Mouse (Mus musculus): Measurements from ENCODE around the gene Sipa1l3. TPM values are rescaled to one million over a fixed set of nuclear protein-coding genes. Genes with fewer than 3 reads are reported as not detected.
A peak's percentile ranks its signal among the peaks of the same experiment; 100 is the strongest.

The Sipa1l3 gene
- polyA plus RNA-seq, 1 experiment from 2014 or later: 15.6 TPM

DNA sequence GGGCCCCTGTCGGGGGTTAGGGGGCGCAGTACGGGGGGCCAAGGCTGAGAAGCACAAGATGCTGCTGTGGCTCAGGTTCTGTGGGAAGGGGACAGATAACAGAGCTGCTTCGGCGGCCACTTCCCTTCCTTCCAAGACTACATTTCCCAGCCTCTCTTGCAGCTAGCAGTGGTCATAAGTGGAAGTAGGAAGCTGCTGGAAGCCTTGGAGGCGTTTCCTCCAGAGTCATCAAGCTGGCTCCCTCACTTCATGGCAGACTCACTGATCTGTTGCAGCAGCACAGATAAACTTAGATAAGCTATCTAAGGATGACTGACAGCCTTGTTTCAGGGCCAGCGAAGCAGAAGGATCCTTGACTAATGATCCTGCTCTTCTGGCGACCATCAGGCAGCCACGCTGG, 76.6 kb downstream of the Sipa1l3 start:
- Histone ChIP-seq H3K4me1 (ENCODE audit: control insufficient read depth, insufficient read depth, low read length) (no peaks in the 10 kb centered on the region), H3K27ac (replicated peaks; ENCODE audit: low read depth, low read length) (no peak overlapping the region), H3K4me2 (ENCODE audit: low read depth, low read length) (no peak overlapping the region), H3K27me3 (replicated peaks; ENCODE audit: control insufficient read depth, insufficient read depth, low read length) (no peaks in the 10 kb centered on the region), H3K9ac (ENCODE audit: low read depth, low read length) (no peak overlapping the region), H3K36me3 (ENCODE audit: control insufficient read depth, insufficient read depth, low read length) (no peaks in the 10 kb centered on the region), H3K9me3 (ENCODE audit: control insufficient read depth, low read length) (no peaks in the 10 kb centered on the region), H3K4me3 (ENCODE audit: low read depth, low read length) (no peak overlapping the region)
- ATAC-seq (ENCODE audit: low read depth) (no peak), DNase-seq (ENCODE audit: low spot score) (peak; percentile 65)
- WGBS: 77% methylated on average over 9 of the region's 9 CpGs

DNA sequence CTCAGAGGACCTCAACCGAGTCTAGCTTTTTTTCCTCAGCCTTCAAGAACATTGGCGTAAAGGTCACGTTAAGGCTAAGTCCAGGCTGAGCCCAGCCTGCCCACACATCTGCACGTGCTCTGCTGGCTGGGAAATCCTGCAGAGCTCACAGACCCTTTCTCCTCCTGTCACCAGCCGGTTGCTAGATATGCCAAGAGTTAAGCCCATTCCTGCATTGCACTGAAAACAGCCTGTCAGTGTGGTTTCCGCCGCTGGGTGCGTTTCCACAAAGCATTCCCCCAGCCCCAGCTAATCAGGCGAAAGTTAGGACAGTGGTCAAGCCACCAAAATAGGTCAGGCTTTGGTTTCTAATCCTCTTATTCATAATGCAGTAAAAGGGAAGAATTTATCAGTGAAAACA, 77.3 kb downstream of the Sipa1l3 start:
- Histone ChIP-seq H3K9me3 (ENCODE audit: control insufficient read depth, low read length) (no peaks in the 10 kb centered on the region), H3K27ac (replicated peaks; ENCODE audit: low read depth, low read length) (no peak overlapping the region), H3K4me1 (ENCODE audit: control insufficient read depth, insufficient read depth, low read length) (no peaks in the 10 kb centered on the region), H3K27me3 (replicated peaks; ENCODE audit: control insufficient read depth, insufficient read depth, low read length) (no peaks in the 10 kb centered on the region), H3K4me3 (ENCODE audit: low read depth, low read length) (no peak overlapping the region), H3K36me3 (ENCODE audit: control insufficient read depth, insufficient read depth, low read length) (no peaks in the 10 kb centered on the region), H3K9ac (ENCODE audit: low read depth, low read length) (no peak overlapping the region), H3K4me2 (ENCODE audit: low read depth, low read length) (no peak overlapping the region)
- no peak for ATAC-seq (ENCODE audit: low read depth)
- WGBS: 58% methylated on average over 9 of the region's 9 CpGs
- DNase-seq (ENCODE audit: low spot score): no peak

DNA sequence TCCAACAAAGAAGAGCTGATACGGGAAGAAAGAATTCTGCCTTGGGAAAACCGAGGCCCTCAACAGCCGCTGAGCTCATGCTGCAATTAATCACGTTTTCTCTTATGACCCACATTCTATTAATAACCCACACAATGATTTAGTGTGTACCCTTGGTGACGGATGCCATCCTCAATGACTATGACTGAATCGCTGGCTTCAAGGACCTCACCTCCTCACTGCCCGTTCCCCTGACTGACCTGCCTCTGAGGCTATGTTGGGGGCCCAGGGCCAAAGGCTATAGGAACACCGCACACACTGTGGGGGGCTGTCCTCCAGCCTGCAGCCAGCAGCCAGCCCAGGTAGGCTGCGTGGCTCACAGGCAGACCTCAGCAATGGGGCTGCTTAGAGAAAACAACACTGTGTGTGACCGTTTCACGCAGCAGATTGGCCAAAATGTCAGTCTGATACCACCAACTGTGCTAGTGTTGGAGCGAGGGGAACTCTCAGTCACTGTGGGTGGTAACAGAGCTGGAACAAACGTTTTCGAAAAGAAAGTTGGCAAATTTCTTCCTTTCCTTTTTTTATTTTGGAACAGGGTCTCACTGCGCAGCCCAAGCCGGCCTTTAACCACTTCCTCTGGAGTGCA, 79.7 kb downstream of the Sipa1l3 start:
- ATAC-seq (ENCODE audit: low read depth): peak; percentile 16; the same call in 1 of the 2 replicates

DNA sequence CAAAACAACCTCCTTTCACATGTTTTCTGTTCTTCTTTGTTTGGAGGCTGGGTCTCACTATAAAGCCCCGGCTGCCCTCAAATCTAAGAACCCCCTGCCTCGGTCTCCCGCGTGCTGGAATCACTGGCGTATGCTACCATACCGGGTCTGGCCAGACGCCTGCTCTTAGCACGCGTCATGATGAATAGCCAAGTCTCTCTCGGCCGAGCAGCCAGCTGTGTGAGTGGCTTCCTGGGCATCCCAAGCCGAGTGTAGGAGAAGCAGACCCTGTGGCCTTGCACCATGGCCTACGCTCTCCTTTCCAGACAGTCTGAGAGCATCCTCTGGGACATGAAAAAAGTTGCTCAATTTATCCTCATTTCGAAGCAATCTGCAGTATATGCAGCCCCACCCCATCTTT, 80.2 kb downstream of the Sipa1l3 start:
- Histone ChIP-seq H3K9ac (ENCODE audit: low read depth, low read length) (no peak overlapping the region), H3K4me3 (ENCODE audit: low read depth, low read length) (no peak overlapping the region), H3K36me3 (ENCODE audit: control insufficient read depth, insufficient read depth, low read length) (no peaks in the 10 kb centered on the region), H3K27ac (replicated peaks; ENCODE audit: low read depth, low read length) (no peak overlapping the region), H3K27me3 (replicated peaks; ENCODE audit: control insufficient read depth, insufficient read depth, low read length) (no peaks in the 10 kb centered on the region), H3K4me2 (ENCODE audit: low read depth, low read length) (no peak overlapping the region), H3K4me1 (ENCODE audit: control insufficient read depth, insufficient read depth, low read length) (0 out of 2 replicates have a peak, but pooled peaks cover 3% of the 10 kb centered on the region), H3K9me3 (ENCODE audit: control insufficient read depth, low read length) (no peaks in the 10 kb centered on the region)
- DNase-seq (ENCODE audit: low spot score): no peak
- 80% methylated on average over 14 of the region's 14 CpGs for WGBS
- ATAC-seq (ENCODE audit: low read depth): peak; percentile 5; the same call in 1 of the 2 replicates

More for the DNA sequence above, 79.7 kb downstream of the Sipa1l3 start:
- no peak for DNase-seq (ENCODE audit: low spot score)
- Histone ChIP-seq H3K9me3 (ENCODE audit: control insufficient read depth, low read length) (no peaks in the 10 kb centered on the region), H3K36me3 (ENCODE audit: control insufficient read depth, insufficient read depth, low read length) (no peaks in the 10 kb centered on the region), H3K4me1 (ENCODE audit: control insufficient read depth, insufficient read depth, low read length) (0 out of 2 replicates have a peak, but pooled peaks cover under 1% of the 10 kb centered on the region), H3K4me3 (ENCODE audit: low read depth, low read length) (no peak overlapping the region), H3K27ac (replicated peaks; ENCODE audit: low read depth, low read length) (no peak overlapping the region), H3K27me3 (replicated peaks; ENCODE audit: control insufficient read depth, insufficient read depth, low read length) (no peaks in the 10 kb centered on the region), H3K4me2 (ENCODE audit: low read depth, low read length) (no peak overlapping the region), H3K9ac (ENCODE audit: low read depth, low read length) (no peak overlapping the region)
- 77% methylated on average over 16 of the region's 16 CpGs for WGBS

DNA sequence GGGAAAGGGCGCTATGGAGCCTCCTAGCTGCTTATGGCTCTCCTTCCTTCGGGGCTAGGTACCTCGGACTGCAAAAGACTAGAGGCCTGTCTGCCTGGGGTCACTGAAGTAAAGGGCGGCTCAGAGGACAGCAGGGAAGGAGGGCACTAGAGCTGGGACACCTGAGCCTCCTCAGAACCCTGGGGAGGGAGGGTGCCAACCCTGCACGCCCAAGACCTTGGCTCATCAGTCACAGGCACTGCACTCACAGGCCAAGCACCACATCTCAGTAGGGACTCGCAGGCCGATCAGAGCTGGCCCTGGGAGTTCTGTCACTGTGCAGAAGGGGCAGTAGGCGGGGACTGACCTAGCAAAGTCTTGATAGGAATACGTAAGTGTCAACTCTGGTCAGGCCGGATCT, 81.4 kb downstream of the Sipa1l3 start:
- ATAC-seq (ENCODE audit: low read depth) (no peak), DNase-seq (ENCODE audit: low spot score) (no peak)
- no peaks in the 10 kb centered on the region for H3K36me3 ChIP-seq (ENCODE audit: control insufficient read depth, insufficient read depth, low read length)
- no peaks in the 10 kb centered on the region for H3K9me3 ChIP-seq (ENCODE audit: control insufficient read depth, low read length)
- H3K4me3 ChIP-seq (ENCODE audit: low read depth, low read length): no peak overlapping the region
- H3K4me2 ChIP-seq (ENCODE audit: low read depth, low read length): no peak overlapping the region
- 0 out of 2 replicates have a peak, but pooled peaks cover 3% of the 10 kb centered on the region for H3K4me1 ChIP-seq (ENCODE audit: control insufficient read depth, insufficient read depth, low read length)
- H3K27me3 ChIP-seq (replicated peaks; ENCODE audit: control insufficient read depth, insufficient read depth, low read length): no peaks in the 10 kb centered on the region
- 69% methylated on average over 10 of the region's 10 CpGs for WGBS
- no peak overlapping the region for H3K9ac ChIP-seq (ENCODE audit: low read depth, low read length)
- no peak overlapping the region for H3K27ac ChIP-seq (replicated peaks; ENCODE audit: low read depth, low read length)

DNA sequence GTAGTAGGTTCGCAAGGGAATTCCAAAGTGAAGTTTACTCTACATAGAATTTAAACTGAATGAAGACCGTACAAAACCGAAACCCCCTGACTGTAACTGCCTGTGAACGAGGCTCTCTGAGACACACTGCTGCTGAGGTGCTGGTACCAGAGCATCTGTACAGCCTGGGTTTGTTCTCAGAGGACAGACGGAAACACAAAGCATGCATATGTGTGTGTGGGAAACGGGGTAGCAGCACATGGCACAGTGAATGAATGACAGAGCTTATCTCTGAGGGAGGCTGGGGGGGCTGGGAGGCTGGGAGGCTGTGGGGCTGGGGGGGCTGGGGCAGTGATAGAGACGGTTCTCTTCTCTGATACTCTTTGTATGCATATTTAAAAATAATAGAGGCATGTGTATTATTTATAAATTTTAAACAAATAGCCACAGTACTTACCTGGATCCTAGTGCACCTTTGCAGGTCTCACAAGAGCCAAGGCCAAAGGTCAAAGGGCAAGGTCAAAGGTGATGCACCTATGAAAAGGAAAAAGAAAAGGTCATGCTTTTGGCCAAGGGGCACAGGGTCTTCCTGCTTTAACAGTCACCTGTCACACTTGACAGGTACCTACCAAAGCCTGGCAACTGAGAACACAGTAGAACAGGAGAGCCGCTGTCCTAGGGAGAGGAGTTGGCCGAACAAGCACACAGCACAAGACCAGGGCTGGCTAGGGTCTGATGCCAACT, 84.0 kb downstream of the Sipa1l3 start:
- DNase-seq (ENCODE audit: low spot score): no peak
- H3K4me2 ChIP-seq (ENCODE audit: low read depth, low read length): no peak overlapping the region
- H3K36me3 ChIP-seq (ENCODE audit: control insufficient read depth, insufficient read depth, low read length): no peaks in the 10 kb centered on the region
- no peak overlapping the region for H3K4me3 ChIP-seq (ENCODE audit: low read depth, low read length)
- H3K27me3 ChIP-seq (replicated peaks; ENCODE audit: control insufficient read depth, insufficient read depth, low read length): no peaks in the 10 kb centered on the region
- no peak overlapping the region for H3K27ac ChIP-seq (replicated peaks; ENCODE audit: low read depth, low read length)
- H3K9me3 ChIP-seq (ENCODE audit: control insufficient read depth, low read length): no peaks in the 10 kb centered on the region
- peaks cover 13% of the 10 kb centered on the region; the same call in 1 of the 2 replicates for H3K4me1 ChIP-seq (ENCODE audit: control insufficient read depth, insufficient read depth, low read length)
- H3K9ac ChIP-seq (ENCODE audit: low read depth, low read length): no peak overlapping the region
- no peak for ATAC-seq (ENCODE audit: low read depth)
- 83% methylated on average over 9 of the region's 9 CpGs for WGBS

DNA sequence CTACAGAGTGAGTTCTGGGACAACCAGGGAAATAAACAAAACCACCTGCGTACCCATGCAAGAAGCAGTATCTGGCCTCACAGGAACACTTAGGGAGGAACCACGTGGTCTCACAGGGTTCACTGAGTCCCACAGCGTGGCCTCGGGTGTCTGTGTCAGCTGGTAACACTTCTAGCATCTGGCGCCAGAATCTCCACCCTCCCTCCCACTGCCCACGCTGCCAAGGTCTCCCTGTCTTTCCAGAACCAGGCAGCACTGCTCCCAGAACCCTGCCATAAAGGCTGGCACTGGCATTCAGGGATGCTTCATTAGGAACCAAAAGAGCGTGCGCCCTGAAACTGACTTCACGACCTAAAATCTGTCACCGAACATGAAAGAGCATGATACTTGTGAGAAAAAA, 84.7 kb downstream of the Sipa1l3 start:
- WGBS: 76% methylated on average over 10 of the region's 10 CpGs
- no peak overlapping the region for H3K4me3 ChIP-seq (ENCODE audit: low read depth, low read length)
- no peaks in the 10 kb centered on the region for H3K9me3 ChIP-seq (ENCODE audit: control insufficient read depth, low read length)
- DNase-seq (ENCODE audit: low spot score) (no peak), ATAC-seq (ENCODE audit: low read depth) (no peak)
- H3K4me1 ChIP-seq (ENCODE audit: control insufficient read depth, insufficient read depth, low read length): peaks cover 13% of the 10 kb centered on the region; the same call in 1 of the 2 replicates
- no peak overlapping the region for H3K9ac ChIP-seq (ENCODE audit: low read depth, low read length)
- no peaks in the 10 kb centered on the region for H3K27me3 ChIP-seq (replicated peaks; ENCODE audit: control insufficient read depth, insufficient read depth, low read length)
- no peak overlapping the region for H3K27ac ChIP-seq (replicated peaks; ENCODE audit: low read depth, low read length)
- H3K36me3 ChIP-seq (ENCODE audit: control insufficient read depth, insufficient read depth, low read length): no peaks in the 10 kb centered on the region
- no peak overlapping the region for H3K4me2 ChIP-seq (ENCODE audit: low read depth, low read length)

DNA sequence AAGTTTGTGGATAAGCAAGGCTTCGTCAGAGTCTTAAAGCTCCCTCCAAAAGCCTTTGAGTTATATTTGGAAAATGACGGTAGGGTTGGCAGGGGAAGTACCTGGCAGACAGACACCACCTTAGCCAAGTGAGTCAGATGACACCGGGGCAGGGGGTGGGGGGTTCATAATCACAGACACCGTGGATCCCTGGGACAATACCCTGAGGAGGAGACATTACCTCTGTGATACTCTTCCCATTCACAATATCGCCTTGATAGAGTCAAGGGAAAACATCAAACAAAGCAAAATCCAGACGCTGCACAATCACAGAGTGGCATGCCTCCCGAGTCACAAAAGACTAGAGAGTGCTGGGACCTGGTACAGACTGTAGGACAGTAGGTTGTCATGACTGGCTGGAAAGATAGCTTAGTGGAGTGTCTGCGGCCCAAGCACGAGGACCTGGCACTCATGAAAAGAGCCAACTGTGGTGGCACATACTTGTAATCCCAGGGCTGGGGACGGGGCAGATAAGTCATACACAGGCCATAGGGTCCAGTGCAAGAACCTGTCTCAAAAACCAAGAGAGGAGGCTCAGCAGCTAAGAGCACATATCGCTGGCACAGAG, 85.4 kb downstream of the Sipa1l3 start:
- no peak overlapping the region; the same call in 1 of the 2 replicates for H3K27ac ChIP-seq (replicated peaks; ENCODE audit: low read depth, low read length)

More for the DNA sequence above, 85.4 kb downstream of the Sipa1l3 start:
- H3K4me3 ChIP-seq (ENCODE audit: low read depth, low read length): no peak overlapping the region
- peaks cover 13% of the 10 kb centered on the region; the same call in 1 of the 2 replicates for H3K4me1 ChIP-seq (ENCODE audit: control insufficient read depth, insufficient read depth, low read length)
- H3K4me2 ChIP-seq (ENCODE audit: low read depth, low read length): no peak overlapping the region
- H3K36me3 ChIP-seq (ENCODE audit: control insufficient read depth, insufficient read depth, low read length): no peaks in the 10 kb centered on the region
- H3K27me3 ChIP-seq (replicated peaks; ENCODE audit: control insufficient read depth, insufficient read depth, low read length): no peaks in the 10 kb centered on the region
- no peaks in the 10 kb centered on the region for H3K9me3 ChIP-seq (ENCODE audit: control insufficient read depth, low read length)
- no peak overlapping the region for H3K9ac ChIP-seq (ENCODE audit: low read depth, low read length)
- DNase-seq (ENCODE audit: low spot score) (no peak), ATAC-seq (ENCODE audit: low read depth) (no peak)
- WGBS: 67% methylated on average over 11 of the region's 11 CpGs

Data from embryonic facial prominence, embryonic 14.5 days (tissue).